Mouse (Mus musculus) gastrocnemius, adult 2 months (tissue): Measurements from ENCODE around the gene Ank. TPM values are rescaled to one million over a fixed set of nuclear protein-coding genes. Genes with fewer than 3 reads are reported as not detected.

Experiments used
- DNase-seq: peaks from one replicate; pipeline ENCODE4 v3.0.0; 2022
- H3K27ac ChIP-seq: fragments of 200-600 bp; 2 replicates; pipeline ENCODE4 v1.8.1; 2022; ENCODE audit warnings: mild to moderate bottlenecking
- H3K4me3 ChIP-seq: fragments of 200-600 bp; 2 replicates; pipeline ENCODE4 v1.8.1; 2022; ENCODE audit warnings: mild to moderate bottlenecking, moderate library complexity
- CTCF ChIP-seq: fragments of 200-600 bp; IDR thresholded peaks from 2 replicates; pipeline ENCODE4 v1.8.1; 2022; ENCODE audit warnings: antibody characterized with exemption, mild to moderate bottlenecking, moderate library complexity
- intact Hi-C: fragments of 180-260 bp; cut with DNase I; formaldehyde crosslinking; loops from one replicate; pipeline ENCODE4 v1.15.1; 2025
- microRNA-seq: library from miRNA; unstranded; fragments of <30 nt; microRNA quantifications from one replicate; pipeline ENCODE4 v1.2.0, GENCODE M21; 2021
- total RNA-seq, 2 experiments: library from RNA; stranded (reverse); gene quantifications; 2 replicates each; pipeline ENCODE4 v1.2.3; 2021

The Ank gene
- total RNA-seq, 2 experiments from 2014 or later = 134 to 142 TPM

DNA sequence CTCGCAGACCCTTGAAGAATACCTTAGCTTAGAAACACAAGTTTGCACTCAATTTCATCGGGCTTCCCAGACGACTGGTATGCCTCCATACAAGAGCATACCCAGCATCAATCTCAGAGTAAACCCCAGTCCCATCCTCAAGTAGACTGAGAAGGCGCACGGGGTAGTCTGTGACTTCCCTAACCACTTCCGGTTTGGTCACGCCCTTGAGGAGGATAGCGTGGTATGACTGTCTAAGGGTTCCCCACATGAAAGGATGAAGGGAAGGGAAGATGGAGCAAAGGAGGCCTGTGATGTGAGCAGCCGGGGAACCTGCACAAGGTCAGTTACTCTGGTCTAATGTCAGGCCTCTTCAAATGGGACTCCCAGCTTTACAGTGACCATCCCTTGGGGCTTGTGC is 161.3 kb downstream of the Ank start:
- intact Hi-C loops = no loop called here
- Histone ChIP-seq H3K27ac (0 out of 2 replicates have a peak overlapping the region, but pooled peaks have one; percentile 3), H3K4me3 (no peak overlapping the region)
- no peak for DNase-seq
- TF ChIP-seq CTCF = no peak

DNA sequence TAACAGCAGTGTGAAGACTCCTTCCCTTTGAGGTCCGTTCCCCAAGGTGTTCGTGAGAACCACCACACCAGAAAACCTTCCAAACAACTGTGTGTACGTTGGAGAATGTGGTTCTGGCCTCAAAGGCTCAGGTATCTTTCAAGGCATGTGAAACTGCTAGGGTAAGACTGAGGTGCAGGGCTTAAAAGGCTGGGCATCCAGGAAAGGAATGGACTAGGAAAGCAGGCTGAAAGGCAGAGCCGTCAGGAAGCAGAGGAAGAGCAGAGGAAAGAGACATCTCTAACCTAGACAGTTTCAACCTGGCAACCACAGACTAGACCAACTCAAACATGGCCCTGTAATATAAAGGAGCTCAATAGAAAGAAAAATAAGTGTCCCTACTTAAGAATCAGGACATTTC is 162.6 kb downstream of the Ank start:
- peak overlapping the region; percentile 77 for H3K4me3 ChIP-seq
- intact Hi-C loops = no loop called here

DNA sequence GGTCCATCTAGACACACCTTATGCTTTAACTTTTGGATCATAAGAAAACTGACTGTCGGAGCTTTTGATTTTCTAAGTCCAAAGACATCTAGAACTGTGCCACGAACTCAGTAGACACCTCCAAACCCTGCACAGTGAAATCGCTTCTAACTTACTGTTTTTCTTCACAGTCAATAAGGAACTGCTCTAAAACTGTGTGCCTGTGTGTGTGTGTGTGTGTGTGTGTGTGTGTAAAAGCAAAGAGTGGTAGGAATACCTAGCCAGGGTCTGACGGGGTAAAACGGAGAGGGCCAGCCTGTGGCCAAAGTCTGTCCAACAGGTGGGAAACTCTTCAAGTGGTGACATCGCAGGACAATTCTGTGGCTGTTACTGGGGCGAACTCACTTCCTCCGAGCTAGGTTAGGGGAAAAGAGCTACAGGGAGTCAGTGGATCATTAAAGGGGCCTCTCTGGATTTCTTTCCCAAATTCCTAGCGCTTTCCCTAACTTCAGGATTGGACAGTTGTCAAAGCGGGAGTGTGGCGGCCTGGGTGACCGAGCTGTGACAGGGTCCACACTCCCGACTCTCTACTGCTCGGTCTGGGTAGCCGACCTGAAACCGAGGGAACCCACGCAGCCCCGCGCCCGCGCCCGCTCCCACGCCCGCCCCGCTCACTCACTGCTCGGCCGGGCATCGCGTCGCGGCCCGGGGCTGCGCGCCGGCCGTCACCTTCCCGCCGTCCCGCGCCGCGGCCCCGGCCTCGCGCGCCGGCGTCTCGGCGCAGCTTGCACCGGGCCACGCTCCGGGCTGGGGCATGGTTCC is 163.5 kb downstream of the Ank start:
- TF ChIP-seq CTCF = no peak
- Histone ChIP-seq H3K27ac (peak overlapping the region; percentile 94), H3K4me3 (peak overlapping the region; percentile 77)
- intact Hi-C loops = no loop called here
- peak; percentile 38 for DNase-seq

More for the DNA sequence above, 162.6 kb downstream of the Ank start:
- TF ChIP-seq CTCF = no peak
- DNase-seq = no peak
- peak overlapping the region; percentile 94; the same call in 1 of the 2 replicates for H3K27ac ChIP-seq

GRCm38 (mm10) chr15:27630601-27631383 is 164.3 kb downstream of the Ank start, which contains the start of gene Otulin:
Gene Otulin (minus strand): TSS chr15:27630693.
- intact Hi-C loops = no loop called here
- DNase-seq = peak; percentile 100
- Histone ChIP-seq H3K27ac (peak within 1 kb of the TSS; percentile 94), H3K4me3 (peak within 1 kb of the TSS; percentile 77)
- TF ChIP-seq CTCF = no peak

DNA sequence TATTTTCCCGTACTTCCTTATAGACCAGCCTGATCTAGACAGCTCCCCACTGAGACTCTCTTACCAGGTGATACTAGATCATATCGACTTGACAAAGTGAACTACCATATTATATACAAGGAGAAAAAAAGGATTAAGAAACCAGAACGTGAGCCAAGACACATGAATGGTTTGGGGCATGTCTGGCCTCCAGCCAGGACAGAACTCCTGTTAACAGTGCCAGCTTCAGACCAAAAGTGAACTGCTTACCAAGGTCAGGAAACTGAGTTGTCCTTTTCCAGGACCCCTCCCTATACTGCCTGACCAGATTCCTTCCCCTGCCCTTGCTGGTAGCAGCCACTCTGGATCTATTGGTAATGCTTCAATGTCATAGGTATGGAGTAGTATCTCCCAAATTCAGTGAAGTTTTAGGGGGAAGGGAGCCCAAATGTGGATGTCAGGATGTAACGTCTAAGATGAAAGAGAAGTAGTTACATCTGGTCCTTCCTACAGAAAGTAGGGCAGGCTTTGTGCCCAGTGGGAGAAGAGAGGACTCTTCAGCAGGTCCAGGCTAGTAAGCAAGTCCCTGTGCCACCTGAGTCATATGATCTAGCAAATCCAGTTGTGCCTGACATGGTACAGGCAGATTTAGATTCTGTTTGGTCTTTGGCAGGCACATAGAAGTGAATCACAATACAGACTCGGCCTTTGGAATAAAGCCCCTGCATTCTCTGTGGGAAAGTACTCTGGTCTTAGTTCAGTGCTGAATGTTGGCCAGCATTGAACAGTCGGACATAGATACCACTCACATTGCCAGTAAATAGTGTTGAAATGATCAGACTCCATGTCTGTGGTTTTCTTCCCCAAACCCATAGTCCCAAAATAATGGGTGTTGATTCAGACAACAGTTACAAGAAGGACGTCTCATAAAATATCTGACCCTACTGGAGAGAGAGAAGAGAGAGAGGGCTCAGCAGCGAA is 167.7 kb downstream of the Ank start:
- DNase-seq = no peak
- no peak for TF ChIP-seq CTCF
- no peak overlapping the region for H3K27ac ChIP-seq
- intact Hi-C loops = no loop called here
- no peak overlapping the region for H3K4me3 ChIP-seq

DNA sequence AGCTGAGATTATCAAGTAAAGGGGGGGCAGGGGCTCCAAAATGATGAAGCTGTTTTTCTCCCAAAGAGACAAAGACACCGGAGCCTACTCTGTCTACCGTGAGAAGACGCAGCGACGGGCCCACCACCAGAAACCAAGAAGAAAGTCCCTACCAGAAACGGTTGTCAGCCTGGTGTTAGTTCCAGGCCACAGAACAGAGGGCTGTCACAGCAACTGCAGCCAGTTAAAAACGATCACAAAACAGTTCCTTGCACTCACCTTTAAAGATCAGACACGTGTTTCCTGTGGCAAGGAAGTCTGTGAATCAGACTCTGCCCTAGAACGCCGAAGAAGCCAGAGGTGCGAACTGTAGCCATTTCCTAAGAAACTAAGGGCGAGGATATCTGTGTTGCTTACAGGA is 174.7 kb downstream of the Ank start:
- intact Hi-C loops = no loop called here
- Histone ChIP-seq H3K4me3 (no peak overlapping the region), H3K27ac (no peak overlapping the region)
- TF ChIP-seq CTCF = no peak
- DNase-seq = no peak

DNA sequence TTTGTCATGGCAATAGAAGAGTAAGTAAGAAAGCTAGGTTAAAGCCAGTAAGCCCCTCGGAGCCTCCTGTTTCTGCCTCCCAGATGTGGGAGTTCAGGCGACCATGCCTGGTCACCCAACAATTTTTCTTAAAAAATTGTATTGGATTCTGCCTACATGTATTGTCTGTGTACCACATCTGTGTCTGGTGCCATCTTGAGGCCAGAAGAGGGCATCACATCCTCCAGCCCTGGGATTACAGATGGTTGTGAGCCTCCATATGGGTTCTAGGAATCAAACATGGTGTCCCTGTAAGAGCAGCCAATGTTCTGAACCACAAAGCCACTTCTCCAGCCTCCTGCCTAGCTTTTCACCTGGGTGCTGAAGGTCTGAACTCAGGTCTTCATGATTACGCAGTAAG is 176.4 kb downstream of the Ank start:
- peak; percentile 82 for TF ChIP-seq CTCF
- intact Hi-C loops = loop anchor here (2.0 kb wide), 1 partner anchor 328 kb away; no protein-coding TSS in a partner anchor
- H3K4me3 ChIP-seq = no peak overlapping the region
- DNase-seq = peak; percentile 42
- H3K27ac ChIP-seq = no peak overlapping the region

Small RNAs within 50 kb of the gene (microRNA-seq; reads per million reads assigned to microRNA genes)
- not detected for gene Mir7117

Other genes with a start within 250 kb of the Ank start
- gene Otulin, start 164.0 kb downstream of the Ank start, total RNA-seq = 10 to 100 TPM; 16.2 to 20.7 TPM
- under 1 TPM; 0.43 to 0.61 TPM for gene Otulinl, start 214.9 kb downstream of the Ank start, total RNA-seq